Mouse (Mus musculus) adrenal gland, postnatal 14 days (tissue): Measurements from ENCODE around the gene Aqp5. TPM values are rescaled to one million over a fixed set of nuclear protein-coding genes. Genes with fewer than 3 reads are reported as not detected.

Experiments
- DNase-seq: peaks from one replicate; pipeline ENCODE4 v3.0.0; 2021; ENCODE audit warnings: mixed read lengths
- total RNA-seq: library from RNA; stranded (reverse); gene quantifications from 2 replicates; pipeline ENCODE4 v1.2.3, GENCODE M21; 2021

Gene Aqp5
- total RNA-seq, 1 experiment from 2014 or later, result 2.1 TPM

- no peak for DNase-seq
These were observed 47.5 kb downstream of the Aqp5 start for GRCm38 (mm10) chr15:99638124-99638485.

- no peak for DNase-seq
These were observed 52.0 kb downstream of the Aqp5 start for GRCm38 (mm10) chr15:99642622-99643021.

DNA sequence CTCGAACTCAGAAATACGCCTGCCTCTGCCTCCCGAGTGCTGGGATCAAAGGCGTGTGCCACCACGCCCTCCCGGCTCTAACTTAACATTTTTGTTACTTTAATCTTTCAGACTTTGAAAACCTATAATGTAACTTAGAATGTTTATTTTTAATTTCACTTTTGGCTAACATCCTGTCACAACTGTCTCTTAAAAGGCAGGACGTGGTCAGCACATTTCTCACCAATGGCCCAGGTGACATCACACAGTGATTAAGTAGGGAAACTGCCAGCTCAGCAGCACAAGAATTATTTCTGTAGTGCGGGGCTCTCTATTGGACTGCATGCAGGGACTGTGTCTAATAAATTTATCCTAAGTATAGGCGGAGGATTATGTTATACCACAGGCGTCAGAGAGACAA, 53.2 kb downstream of the Aqp5 start:
- DNase-seq, result no peak

Other genes starting within 250 kb of the Aqp5 start
- gene Fmnl3, start 220.3 kb upstream of the Aqp5 start, total RNA-seq, result 21.3 and 31.3 TPM in 2 replicates
- gene Tmbim6, start 197.9 kb upstream of the Aqp5 start, total RNA-seq, result 571 and 598 TPM in 2 replicates
- 25.6 and 29.0 TPM in 2 replicates for gene Nckap5l, start 133.0 kb upstream of the Aqp5 start, total RNA-seq
- 3.9 and 6.8 TPM in 2 replicates for gene Bcdin3d, start 116.1 kb upstream of the Aqp5 start, total RNA-seq
- gene Faim2, start 62.6 kb upstream of the Aqp5 start, total RNA-seq, result 16.3 and 17.2 TPM in 2 replicates
- gene Aqp2, start 11.7 kb upstream of the Aqp5 start, total RNA-seq, result 1.4 and 1.7 TPM in 2 replicates
- not detected in 2 replicates for gene Aqp6, start 10.6 kb downstream of the Aqp5 start, total RNA-seq
- gene Racgap1, start 60.9 kb downstream of the Aqp5 start, total RNA-seq, result 25.3 and 28.5 TPM in 2 replicates
- 0.70 and 0.75 TPM in 2 replicates for gene Asic1, start 79.6 kb downstream of the Aqp5 start, total RNA-seq
- 40.0 and 57.6 TPM in 2 replicates for gene Smarcd1, start 111.3 kb downstream of the Aqp5 start, total RNA-seq
- 17.6 and 18.1 TPM in 2 replicates for gene Gm17349, start 114.7 kb downstream of the Aqp5 start, total RNA-seq
- 1,539 and 1,562 TPM in 2 replicates for gene Gpd1, start 126.7 kb downstream of the Aqp5 start, total RNA-seq
- gene Cox14, start 134.8 kb downstream of the Aqp5 start, total RNA-seq, result 177 and 199 TPM in 2 replicates
- gene Cers5, start 182.1 kb downstream of the Aqp5 start, total RNA-seq, result 40.9 and 42.7 TPM in 2 replicates